Mouse (Mus musculus): Measurements from ENCODE around the gene Tnnc2.
"Not testable (repeated sequence)": the region's sequence is repeated elsewhere in the genome, so short reads cannot be mapped to it uniquely, and the experiment has no call there.

Tnnc2 gene

DNA sequence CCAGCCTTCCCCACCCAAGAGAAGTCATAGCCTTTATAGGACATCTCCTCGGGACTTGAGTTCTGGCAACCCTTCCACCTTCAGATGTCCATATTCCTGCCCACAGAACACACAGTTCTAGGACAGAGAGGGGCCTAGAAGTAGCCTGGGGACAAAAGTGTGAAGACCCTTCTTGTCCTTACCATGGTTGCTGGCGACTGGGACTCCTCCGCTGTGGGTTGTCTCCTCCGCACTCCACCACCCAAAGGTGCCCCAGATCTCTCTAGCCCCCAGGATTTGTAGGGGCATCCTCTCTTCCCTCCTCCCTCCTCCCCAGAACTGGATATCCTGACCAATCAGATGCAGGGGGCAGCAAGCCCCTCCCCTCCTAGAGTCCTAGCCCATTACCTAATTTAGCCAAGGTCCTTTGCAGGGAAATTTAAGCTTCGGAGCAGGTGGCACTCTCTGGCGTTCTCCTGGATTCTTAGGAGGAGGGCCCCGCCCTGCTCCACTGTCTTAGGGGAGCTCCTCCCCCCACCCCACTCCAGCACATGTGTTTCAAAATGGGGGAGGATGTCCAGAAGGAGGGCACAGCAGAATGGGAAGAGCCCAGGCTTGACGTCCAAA, at the start of gene Tnnc2:
TSS of gene Tnnc2 (minus strand) at position 487 of the 606 bp plus-strand sequence.
- no peak for DNase-seq (ENCODE audit: low spot score)

DNA sequence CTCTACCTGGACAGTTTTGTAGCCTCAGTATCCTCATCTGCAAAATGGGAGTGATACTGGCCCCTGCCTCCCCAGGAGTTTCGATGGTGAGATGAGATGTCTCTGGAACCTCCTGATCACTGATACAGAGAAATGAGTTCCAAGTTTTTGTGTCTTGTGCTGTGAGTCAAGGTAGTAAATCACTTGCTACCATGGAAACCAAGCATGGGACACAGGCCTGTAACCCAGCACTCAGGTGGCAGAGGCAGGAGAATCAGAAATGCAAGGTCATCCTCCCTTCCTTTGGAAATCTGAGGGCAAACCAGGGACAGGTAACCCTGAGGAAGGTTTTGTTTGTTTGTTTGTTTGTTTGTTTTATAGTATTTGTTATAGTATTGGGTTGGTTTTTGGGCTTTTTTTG, 49.3 kb upstream of the Tnnc2 start:
- no peak for DNase-seq (ENCODE audit: low spot score)

DNA sequence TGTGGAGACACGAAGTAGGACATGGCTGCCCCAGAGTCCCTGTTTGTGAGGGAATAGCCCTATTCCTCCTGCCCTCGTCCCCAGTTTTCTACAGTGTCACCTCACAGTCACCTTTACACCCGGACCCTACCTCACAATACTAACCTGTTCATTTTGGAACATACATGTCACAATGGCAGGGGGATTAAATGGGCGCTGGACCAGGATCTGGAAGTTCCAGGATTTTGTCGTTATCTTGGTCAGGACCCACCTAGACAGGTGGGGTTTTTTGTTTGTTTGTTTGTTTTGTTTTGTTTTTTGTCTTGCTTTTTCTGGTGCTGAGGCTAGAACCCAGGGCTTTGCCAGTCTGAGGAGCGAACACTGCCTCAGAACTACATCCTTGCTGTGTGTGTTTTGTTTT, 48.7 kb upstream of the Tnnc2 start, which contains the start of gene Spata25:
TSS of gene Spata25 (minus strand) at position 101 of the 400 bp plus-strand sequence.
- no peak for DNase-seq (ENCODE audit: low spot score)

DNA sequence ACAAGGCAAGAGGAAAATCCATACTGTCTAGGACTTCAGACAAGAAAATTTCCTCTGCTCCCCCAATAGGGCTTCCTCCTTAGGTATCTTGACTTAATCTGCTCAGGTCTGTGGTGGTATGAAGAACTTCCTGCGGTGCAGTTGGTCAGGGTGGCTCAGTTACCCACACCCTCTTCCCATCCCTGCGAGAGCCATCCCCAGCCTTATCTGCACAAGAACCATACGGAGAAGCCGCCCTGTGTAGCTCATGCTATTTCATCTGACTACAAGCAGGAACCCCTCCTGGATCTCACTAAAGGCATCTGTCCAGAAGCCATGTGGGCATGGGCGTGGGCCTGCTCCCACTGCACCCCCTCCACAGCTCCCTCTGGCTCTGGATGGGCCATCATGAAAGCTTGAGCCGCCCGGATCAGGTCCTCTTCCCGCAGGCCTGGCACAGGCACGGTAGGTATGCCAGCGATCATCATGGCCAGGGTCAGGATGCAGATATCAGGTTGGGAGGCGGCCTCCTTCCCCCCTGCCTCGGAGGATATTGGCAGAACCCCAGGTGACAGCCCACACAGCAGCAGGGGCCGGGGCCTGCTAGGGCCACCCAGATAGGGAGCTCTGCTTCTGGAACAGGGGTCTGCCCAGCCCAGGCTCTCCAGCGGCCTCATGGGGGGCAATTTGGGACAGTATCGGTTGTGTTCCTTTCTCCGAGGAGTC, 47.5 kb upstream of the Tnnc2 start:
- DNase-seq (ENCODE audit: low spot score): no peak

DNA sequence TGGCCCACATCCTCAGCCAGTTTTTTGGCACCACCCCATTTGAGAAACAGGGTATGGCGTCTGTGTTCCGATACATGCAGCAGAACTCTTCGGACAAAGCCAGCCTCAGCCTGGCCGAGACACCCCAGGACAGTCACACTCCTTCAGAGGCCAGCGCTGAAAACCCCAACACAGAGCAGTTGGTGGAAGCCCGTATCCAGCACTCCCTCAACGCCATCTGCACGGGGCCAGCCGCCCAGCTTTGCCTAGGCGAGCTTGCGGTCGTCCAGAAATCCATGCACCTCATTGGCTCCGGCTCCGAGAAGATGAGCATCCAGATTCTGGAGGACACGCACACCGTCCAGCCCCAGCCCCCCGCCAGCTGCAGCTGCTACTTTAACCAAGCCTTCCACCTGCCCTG, 45.8 kb upstream of the Tnnc2 start:
- no peak for DNase-seq (ENCODE audit: low spot score)

DNA sequence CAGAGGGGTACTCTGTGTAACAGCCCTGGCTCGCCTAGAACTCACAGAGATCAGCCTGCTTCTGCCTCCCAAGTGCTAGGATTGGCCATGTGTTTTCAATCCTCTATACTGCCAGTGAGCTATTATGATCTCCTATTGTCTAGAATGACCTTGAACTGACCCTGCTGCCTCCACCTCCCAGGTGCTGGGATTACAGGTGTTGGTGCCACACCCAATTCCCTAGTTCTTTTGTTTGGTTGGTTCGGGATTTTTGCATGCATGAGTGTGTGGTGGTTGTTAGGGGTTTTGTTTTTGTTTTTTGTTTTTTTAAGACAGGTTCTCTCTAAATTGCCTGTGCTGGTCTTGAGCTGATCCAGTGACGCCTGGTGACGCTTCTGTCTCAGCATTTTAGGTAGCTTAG, 44.2 kb upstream of the Tnnc2 start:
- DNase-seq (ENCODE audit: low spot score): no peak

DNA sequence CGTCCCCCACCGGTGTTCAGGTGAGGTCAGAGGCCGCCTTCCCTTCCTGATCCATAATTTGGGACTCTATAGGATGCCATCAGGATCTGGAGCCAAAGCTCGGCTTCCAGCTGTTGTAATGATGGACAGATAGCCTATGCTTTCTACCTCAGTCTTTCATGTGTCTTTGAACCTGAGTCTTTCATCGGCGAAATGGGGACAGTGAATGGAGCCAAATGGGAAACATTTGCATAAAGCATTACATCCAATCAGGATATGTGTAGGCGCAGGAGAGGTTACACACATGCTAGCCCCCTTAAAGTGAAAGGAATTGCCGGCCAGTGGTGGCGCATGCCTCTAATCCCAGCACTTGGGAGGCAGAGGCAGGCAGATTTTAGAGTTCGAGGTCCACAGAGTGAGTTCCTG, 43.4 kb upstream of the Tnnc2 start:
- DNase-seq (ENCODE audit: low spot score): no peak

DNA sequence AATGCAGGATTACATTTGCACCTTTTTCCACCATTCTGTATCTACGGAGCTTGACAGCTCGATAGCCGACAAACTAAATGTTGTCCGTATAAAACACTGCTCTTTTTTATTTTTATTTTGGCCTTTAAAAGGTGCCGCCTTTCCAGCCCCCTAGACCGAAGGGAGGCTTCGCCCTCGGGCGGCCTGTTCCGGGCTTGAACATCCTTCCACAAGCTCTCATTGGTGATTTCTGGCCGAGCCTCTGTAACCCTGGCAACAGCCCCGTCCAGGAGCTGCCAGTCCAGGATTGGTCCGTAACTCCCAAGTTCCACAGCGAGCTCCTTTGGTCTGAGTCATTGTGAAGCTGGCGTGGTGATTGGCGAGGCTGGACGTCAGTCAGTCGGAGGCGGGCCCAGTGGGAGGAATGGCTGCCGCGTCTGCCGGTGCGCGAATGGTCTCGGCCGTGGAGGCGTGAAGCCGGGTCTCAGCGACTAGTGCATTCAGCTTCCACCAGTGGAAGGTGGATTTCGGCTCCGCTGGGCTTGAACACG, 42.9 kb upstream of the Tnnc2 start, which contains the start of gene Zswim1:
TSS of gene Zswim1 (plus strand) at position 51 of the 530 bp plus-strand sequence.
- DNase-seq (ENCODE audit: low spot score): peak; percentile 100

DNA sequence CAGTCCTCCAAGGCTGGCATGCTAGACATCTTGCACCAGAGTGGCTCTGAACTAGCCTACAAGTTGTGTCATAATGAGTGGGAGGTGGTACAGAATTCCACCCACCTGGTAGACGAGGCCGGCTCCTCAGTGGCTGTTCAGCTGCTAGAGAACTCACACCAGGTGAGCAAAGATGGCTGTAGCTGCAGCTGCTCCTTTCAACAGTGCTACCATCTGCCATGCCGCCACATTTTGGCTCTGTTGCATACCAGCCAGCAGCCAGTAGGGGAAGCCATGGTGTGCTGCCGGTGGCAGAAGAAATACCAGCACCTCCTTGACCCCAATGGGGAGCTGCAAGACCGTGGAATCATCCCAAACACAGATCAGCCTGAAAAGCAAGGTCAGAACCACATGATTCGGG, 41.3 kb upstream of the Tnnc2 start:
- DNase-seq (ENCODE audit: low spot score): no peak

DNA sequence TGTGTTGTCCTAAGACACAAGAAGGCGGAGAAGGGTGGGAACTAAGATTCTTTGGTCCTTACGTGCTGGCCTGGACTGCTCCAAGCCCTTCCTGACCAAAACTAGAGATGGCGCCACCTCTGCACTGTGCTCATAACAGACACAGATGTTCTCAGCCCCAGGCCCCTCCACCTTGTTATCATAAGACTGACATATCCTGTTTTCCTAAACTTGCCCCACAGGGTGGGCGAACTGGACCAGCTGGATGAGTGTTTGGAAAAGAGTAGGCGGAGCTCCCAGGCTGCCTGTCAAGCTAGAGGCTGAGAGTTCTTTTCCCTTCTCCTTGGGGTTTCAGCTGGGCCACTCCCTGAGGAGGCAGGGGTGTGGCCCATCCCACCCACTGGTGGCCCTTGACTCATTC, 37.9 kb upstream of the Tnnc2 start:
- DNase-seq (ENCODE audit: low spot score): no peak

DNA sequence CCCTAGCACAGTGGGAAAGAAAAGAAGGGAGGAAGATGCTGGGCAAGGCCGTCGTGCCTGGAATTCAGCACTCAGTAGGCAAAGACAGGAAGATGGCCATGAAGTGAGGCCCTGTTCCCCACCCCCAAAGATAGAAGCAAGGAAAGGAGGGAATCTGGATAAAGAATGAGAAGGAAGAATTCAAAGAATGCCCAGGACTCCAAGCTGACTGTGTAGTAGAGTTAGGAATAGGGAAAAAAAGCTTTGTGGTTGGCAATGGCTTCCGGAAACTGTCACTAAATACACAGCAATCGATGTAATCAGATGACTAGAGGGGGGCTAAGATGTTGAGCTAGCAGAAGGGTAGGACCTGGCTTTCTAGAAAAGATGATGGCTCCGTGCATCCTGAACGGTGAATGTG, 37.4 kb upstream of the Tnnc2 start:
- DNase-seq (ENCODE audit: low spot score): no peak

DNA sequence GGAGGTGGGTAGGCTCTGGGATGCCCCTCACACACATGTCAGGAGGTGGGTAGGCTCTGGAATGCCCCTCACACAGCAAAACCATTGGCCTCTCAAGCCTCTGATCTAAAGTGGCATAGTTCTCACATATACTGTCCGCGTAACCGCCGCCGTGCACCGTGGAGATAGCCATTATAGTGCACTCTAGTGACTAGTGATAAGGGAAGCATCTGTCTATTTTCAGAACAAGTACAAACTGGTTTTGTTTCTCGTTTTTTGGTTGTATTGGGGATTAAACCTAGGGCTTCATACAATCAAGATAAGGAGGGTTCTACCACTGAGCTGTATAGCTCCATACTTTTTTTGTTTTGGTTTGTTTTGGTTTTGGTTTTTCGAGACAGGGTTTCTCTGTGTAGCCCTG, 36.1 kb upstream of the Tnnc2 start:
- DNase-seq (ENCODE audit: low spot score): no peak

DNA sequence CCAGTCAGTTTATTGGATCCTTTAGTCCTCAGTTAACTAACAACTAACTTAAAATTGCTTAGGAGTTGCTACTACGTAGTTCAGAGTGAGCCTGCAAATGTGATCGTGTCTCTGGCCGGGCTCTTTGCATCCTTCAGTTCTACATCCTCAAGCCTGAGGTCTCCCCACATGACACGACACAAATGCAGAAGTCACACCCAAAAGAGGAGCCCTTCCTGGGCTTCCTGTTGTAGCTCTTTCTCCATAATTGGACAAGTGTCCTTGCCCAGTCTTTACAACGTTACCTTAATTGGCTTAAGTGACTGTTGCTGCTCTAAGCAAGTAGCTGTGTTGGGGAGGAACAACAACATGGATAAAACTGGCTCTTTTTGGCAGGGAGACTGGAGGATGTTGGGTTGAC, 35.6 kb upstream of the Tnnc2 start:
- no peak for DNase-seq (ENCODE audit: low spot score)

DNA sequence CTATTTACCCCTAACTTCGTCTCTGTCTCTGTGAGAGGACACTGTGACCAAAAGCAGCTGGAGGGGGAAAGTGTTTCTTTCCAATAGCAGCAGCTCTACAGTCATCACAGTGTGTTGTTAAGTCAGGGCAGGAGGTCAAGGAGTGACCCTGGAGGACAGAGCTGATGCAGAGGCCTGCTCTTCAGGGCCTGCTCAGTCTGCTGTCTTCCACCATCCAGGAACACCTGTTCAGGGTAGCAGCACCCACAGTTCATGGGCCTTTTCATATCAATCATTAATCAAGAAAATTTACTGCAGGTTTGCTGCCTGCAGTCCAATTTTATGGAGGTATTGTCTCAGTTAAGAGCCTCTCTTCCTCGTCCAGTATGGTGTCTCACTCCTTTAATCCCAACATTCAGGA, 33.8 kb upstream of the Tnnc2 start:
- DNase-seq (ENCODE audit: low spot score): no peak

DNA sequence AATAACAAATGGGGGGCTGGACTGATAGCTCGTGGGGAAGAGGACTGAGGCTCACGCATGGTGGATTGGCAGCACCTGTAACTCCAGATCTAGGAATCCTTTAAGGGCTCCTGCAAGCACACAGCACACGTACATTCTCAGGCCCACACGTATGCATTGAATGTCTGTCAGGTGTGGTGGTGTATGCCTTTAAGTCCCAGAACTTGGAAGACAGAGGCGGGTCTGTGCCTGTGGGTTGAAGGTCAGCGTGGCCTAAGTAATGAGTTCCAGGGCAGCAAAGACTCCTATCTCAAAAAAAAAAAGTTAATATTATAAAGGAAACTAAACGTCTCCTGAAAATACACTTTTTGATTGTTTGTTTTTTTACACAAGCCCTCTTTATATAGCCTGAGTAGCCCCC, 26.8 kb upstream of the Tnnc2 start:
- DNase-seq (ENCODE audit: low spot score): no peak

DNA sequence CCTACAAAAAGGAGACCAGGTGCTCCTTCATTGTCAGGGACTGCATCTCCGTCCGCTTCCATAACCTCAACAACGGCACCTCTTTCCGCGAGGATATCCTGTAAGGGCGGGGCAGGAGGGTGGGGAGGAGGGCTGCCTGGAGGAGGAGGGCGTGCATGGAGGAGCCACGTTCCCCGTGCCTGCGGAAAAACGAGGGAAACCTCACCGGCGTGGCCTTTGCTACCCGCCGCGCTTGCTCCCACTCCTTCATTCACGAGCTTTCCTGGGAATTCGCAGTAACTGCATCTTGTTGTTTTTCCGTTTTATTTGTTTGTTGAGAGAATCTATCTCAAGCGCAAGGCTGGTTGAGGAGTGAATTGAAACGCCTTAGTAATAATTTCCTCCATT, 25.6 kb upstream of the Tnnc2 start:
- DNase-seq (ENCODE audit: low spot score): no peak

DNA sequence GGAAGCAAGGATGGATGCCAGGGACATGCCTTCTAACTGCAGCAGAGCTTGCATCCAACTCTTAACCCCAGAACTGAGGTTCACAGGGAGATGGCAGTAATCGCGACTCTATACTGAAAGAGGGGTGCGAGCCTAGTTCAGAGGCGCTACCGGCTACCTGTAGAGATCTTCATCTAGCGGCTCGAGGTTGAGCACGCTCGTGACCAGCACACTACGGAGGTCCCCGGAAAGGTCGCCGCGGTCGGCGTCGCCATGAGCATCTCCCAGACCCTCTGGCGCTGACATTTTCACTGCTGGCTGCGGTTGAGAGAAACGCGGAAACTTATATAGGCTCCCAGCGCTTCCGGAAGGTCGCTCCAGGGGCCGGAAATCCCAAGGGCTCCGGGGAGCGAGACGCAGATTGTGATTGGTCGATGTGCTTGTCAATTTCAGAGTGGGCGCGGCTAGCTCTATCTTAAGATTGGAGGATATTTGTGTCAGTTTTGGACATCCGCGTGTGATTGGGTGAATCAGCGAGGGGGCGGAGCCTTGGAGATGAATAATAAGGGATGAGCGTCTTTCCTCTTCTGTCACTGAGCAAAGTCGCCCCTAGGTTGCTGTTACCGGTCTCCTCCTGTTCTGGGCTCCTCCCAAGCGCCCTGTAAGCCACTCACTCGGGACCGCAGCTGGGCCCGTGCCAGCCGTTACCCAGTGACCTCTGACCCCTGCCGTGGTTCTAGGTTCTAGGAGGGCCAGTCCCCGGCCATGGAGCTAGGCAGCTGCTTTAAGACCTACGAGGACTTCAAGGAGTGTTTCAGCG, 25.0 kb upstream of the Tnnc2 start, which contains the start of the genes Acot8 and Zswim3:
TSS of gene Acot8 (minus strand) at position 350 of the 799 bp plus-strand sequence.
TSS of gene Zswim3 (plus strand) at position 566 of the 799 bp plus-strand sequence.
- peak; percentile 97 for DNase-seq (ENCODE audit: low spot score)

DNA sequence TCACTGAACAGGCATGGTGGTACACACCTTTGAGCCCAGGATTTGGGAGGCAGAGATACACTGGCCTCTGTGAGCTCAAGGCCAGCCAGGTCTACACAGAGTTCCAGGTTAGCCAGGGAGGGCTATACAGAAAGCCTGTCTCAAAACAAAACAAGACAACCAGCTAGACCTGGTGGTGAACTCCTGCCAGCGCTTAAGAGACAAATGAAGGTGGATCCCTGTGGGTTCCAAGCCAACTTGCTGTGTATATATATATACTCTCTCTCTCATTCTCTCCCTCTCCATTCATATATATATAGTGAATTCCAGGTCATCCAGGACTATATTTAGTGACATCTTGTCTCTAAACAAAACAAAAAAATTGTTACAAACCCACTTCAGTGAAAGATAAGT, 24.1 kb upstream of the Tnnc2 start:
- no peak for DNase-seq (ENCODE audit: low spot score)

DNA sequence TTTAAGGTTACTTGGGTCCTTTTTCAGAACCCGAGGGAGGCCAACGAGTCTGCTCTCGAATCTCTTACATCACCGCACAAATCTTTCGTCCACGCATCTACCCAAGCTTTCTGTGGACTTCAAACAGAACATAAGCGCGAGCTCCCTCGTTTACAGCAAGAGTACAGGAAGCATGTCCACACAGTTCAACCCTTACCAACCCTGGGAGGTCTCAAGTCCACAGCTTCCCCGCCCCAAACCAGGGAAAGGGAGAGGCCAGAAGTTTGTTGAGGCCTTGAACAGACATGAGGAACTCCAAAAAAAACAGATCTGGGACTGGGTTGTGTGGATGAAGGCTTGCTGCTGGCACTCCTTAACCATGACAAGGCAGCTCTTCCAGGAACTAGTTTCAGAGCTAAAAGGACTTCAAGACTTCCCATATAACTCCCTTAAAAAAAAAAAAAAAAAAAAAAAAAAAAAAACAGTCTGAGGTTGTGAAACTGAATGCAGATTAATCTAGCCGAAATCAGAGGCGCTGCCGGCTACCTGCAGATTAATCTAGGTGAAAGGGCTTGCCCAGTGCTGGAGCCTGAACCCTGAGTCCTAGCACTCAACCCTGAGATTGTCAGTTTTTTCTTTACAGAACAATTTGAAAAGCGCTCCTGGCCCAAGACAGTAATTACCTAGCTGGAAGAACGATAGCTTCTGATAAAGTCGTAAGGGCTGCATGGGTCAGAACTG, 23.6 kb upstream of the Tnnc2 start:
- DNase-seq (ENCODE audit: low spot score): no peak

DNA sequence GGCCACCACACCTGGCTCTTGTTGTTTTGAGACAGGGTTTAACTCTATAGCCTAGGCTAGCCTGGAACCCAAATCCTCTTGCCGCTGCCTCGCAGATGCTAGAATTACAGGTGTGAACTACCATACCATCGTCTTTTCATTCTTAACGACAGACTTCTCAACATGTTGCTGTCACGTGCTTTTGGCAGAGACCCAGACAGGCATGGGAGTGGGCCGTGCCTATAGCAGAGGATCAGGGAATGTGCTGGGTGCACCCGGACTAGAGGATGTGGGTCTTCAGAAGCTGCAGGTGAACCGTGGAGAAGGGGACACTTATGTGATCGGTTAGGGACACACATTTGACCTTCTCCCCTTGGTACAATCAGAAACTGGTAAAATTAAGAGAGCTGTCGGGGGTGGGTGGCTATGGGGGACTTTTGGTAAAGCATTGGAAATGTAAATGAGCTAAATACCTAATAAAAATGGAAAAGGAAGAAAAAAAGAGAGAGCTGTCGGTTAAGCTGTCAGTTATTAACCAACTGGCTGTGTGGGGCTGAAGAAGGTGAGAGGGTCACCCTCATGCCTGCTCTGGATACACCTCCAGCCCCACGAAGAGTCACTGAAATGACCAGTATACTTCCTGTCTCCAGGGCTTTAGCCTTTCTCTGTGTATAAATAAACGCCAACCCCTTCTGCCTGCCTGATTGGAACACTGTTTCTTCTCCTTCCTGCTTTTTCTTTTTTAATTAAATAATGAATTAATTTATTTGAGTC, 20.7 kb upstream of the Tnnc2 start:
- no peak for DNase-seq (ENCODE audit: low spot score)

DNA sequence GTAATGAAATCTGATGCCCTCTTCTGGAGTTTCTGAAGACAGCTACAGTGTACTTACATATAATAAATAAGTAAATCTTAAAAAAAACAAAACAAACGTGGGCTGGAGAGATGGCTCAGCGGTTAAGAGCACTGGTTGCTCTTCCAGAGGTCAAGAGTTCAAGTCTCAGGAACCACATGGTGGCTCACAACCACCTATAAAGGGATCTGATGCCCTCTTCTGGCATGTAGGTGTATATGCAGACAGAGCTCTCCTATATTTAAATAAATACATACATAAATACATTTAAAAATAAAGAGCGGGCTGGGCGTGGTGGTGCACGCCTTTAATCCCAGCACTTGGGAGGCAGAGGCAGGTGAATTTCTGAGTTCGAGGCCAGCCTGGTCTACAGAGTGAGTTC, 18.8 kb upstream of the Tnnc2 start:
- not testable (repeated sequence) for DNase-seq (ENCODE audit: low spot score)
